Mouse (Mus musculus) heart, adult 8-10 months (tissue): ENCODE measurements around the gene Lin7b. TPM values are rescaled to one million over a fixed set of nuclear protein-coding genes. Genes with fewer than 3 reads are reported as not detected.

Experiments used
- total RNA-seq, 4 experiments: library from RNA; stranded (reverse); gene quantifications; 2 replicates each; pipeline ENCODE4 v1.2.4; 2022

Gene Lin7b
- total RNA-seq, 4 experiments from 2014 or later, result 1.0 to 1.5 (median 1.3) TPM

Other genes starting within 250 kb of the Lin7b start
- gene Rps11, start 246.1 kb downstream of the Lin7b start, total RNA-seq, result 100 to 1,000 TPM; 572 to 626 (median 604) TPM
- gene Rpl13a, start 241.8 kb downstream of the Lin7b start, total RNA-seq, result 100 to 1,000 TPM; 580 to 769 (median 686) TPM
- 1 to 10 TPM in 1 of 4 experiments, not detected in 3; 1.7 TPM for gene Gm45713, start 234.4 kb downstream of the Lin7b start, total RNA-seq
- 1 to 10 TPM; 6.1 to 7.9 (median 6.5) TPM for gene Flt3l, start 234.2 kb downstream of the Lin7b start, total RNA-seq
- gene Pih1d1, start 216.3 kb downstream of the Lin7b start, total RNA-seq, result 10 to 100 TPM; 40.4 to 50.5 (median 48.0) TPM
- 10 to 100 TPM; 24.9 to 36.9 (median 29.2) TPM for gene Aldh16a1, start 216.0 kb downstream of the Lin7b start, total RNA-seq
- gene Slc17a7, start 206.6 kb downstream of the Lin7b start, total RNA-seq, result 10 to 100 TPM; 32.0 to 50.7 (median 41.1) TPM
- not detected for gene Gfy, start 191.0 kb downstream of the Lin7b start, total RNA-seq
- gene Pth2, start 189.6 kb downstream of the Lin7b start, total RNA-seq, result not detected
- gene Ccdc155, start 165.7 kb downstream of the Lin7b start, total RNA-seq, result not detected
- gene Dkkl1, start 158.4 kb downstream of the Lin7b start, total RNA-seq, result not detected
- gene Tead2, start 154.8 kb downstream of the Lin7b start, total RNA-seq, result 10 to 100 TPM in 1 of 4 experiments, 1 to 10 TPM in 3; 6.2 to 10.4 (median 8.0) TPM
- 1 to 10 TPM; 2.1 to 5.8 (median 3.0) TPM for gene Cd37, start 131.5 kb downstream of the Lin7b start, total RNA-seq
- gene Slc6a16, start 129.5 kb downstream of the Lin7b start, total RNA-seq, result not detected
- gene Slc6a21, start 93.1 kb downstream of the Lin7b start, total RNA-seq, result not detected
- gene Trpm4, start 36.8 kb downstream of the Lin7b start, total RNA-seq, result 10 to 100 TPM; 23.8 to 36.3 (median 25.4) TPM
- 1,000 to 10,000 TPM; 1,032 to 1,216 (median 1,081) TPM for gene Hrc, start 35.3 kb downstream of the Lin7b start, total RNA-seq
- gene Ppfia3, start 3.6 kb downstream of the Lin7b start, total RNA-seq, result under 1 TPM; 0.11 to 0.33 (median 0.20) TPM
- gene Snrnp70, start 25.2 kb upstream of the Lin7b start, total RNA-seq, result 100 to 1,000 TPM in 1 of 4 experiments, 10 to 100 TPM in 3; 68.3 to 107 (median 86.7) TPM
- 1 to 10 TPM; 5.5 to 8.0 (median 6.9) TPM for gene Kcna7, start 35.1 kb upstream of the Lin7b start, total RNA-seq
- under 1 TPM; 0.30 to 0.50 (median 0.36) TPM for gene Ntf5, start 43.1 kb upstream of the Lin7b start, total RNA-seq
- not detected for gene Lhb, start 50.2 kb upstream of the Lin7b start, total RNA-seq
- gene Gys1, start 64.3 kb upstream of the Lin7b start, total RNA-seq, result 100 to 1,000 TPM; 106 to 122 (median 112) TPM
- 10 to 100 TPM; 23.1 to 31.5 (median 26.8) TPM for gene Ruvbl2, start 67.5 kb upstream of the Lin7b start, total RNA-seq
- 100 to 1,000 TPM; 164 to 329 (median 254) TPM for gene Ftl1, start 89.3 kb upstream of the Lin7b start, total RNA-seq
- 10 to 100 TPM; 24.3 to 26.9 (median 26.2) TPM for gene Bax, start 96.3 kb upstream of the Lin7b start, total RNA-seq
- gene Tulp2, start 111.3 kb upstream of the Lin7b start, total RNA-seq, result not detected
- 1 to 10 TPM; 3.8 to 8.5 (median 7.6) TPM for gene Gm45808, start 116.2 kb upstream of the Lin7b start, total RNA-seq
- gene Dhdh, start 118.2 kb upstream of the Lin7b start, total RNA-seq, result 10 to 100 TPM; 10.2 to 12.8 (median 11.5) TPM
- gene Nucb1, start 139.8 kb upstream of the Lin7b start, total RNA-seq, result 100 to 1,000 TPM; 130 to 149 (median 139) TPM
- gene Ppp1r15a, start 155.7 kb upstream of the Lin7b start, total RNA-seq, result 10 to 100 TPM; 21.9 to 31.6 (median 28.0) TPM
- gene Plekha4, start 155.7 kb upstream of the Lin7b start, total RNA-seq, result 1 to 10 TPM; 2.6 to 4.2 (median 3.0) TPM
- gene Hsd17b14, start 184.3 kb upstream of the Lin7b start, total RNA-seq, result 1 to 10 TPM in 3 of 4 experiments, under 1 TPM in 1; 0.40 to 2.0 (median 1.1) TPM
- gene Bcat2, start 199.6 kb upstream of the Lin7b start, total RNA-seq, result 100 to 1,000 TPM; 295 to 316 (median 308) TPM
- not detected for gene Fgf21, start 244.9 kb upstream of the Lin7b start, total RNA-seq
- gene Fut1, start 246.7 kb upstream of the Lin7b start, total RNA-seq, result not detected